ENCODE assay signal across 17 mouse cellular contexts in the genomic region with DNA sequence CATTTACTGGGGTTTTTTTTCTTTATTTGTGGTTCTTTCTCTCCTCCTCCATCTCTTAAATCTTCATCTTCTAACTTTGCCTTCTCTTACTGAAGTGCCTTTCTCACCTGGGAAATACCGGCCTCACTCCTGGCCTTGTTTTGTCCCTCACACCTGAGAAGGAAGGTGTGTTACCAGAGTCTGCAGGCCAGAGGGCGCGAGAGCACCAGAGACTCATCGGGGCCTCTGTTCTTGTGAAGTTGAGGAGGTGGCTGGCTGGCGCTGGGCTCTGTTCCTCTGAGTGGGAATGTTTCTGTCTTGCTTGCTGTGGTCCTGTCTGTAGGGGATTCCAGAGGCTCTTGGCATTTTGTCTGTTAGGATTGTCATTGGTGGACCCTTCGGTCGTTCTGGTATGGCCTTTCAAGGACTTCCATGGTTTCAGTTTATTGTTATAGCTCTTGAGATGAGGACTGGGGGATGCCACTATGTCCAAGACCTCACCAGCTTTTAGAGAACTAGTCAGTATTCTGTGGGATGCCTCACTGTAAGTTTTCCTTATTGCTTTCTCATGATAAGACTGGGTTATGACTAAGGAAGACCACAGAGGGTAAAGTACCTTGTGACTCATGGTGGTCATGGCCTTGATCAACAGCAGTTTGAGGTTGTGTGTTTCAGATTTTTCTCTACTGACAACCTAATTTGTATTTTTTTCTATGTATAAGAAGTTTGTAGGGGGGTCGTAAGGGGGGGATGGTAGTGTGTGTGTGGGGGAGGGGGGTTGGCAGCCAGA. TPM values are rescaled to one million over a fixed set of nuclear protein-coding genes. Genes with fewer than 3 reads are reported as not detected.
A peak's percentile ranks its signal among the peaks of the same experiment; 100 is the strongest.
DNase-seq lines count a peak whose midpoint lies in the region; ATAC-seq and TF ChIP-seq lines count a peak whose summit lies in the region.
"Had no signal": no experiment of that assay in that cellular context is flagged by ENCODE, and none has a peak within 500 bp of the region (broad histone marks: within the 10 kb centered on the region; RNA-seq: fewer than 3 reads in every experiment).

No protein-coding gene starts in this region.

- H3K4me1 ChIP-seq in lung, embryonic 14.5 days (ENCODE audit: insufficient read depth) = peaks cover 16% of the 10 kb centered on the region
- H3K4me1 ChIP-seq in forebrain, embryonic 15.5 days = peaks cover 9% of the 10 kb centered on the region

- DNase-seq in lung, embryonic 14.5 days = no peak
- no peak for DNase-seq in lung, postnatal 10 days
- DNase-seq in ES-CJ7 (ENCODE audit: low read depth, low spot score) = peak; percentile 21
- DNase-seq in heart, adult 18-20 months = no peak
- DNase-seq: cerebellum, adult 9-10 months; forebrain, postnatal 0 days; gastrocnemius, postnatal 10 days; kidney, adult 9 months; retina, postnatal 1 day; spleen, adult 18-20 months had no signal

- H3K9ac ChIP-seq in lung, embryonic 14.5 days = no peak overlapping the region
- H3K9ac ChIP-seq in forebrain, embryonic 15.5 days (replicated peaks) = no peak overlapping the region
- H3K9ac ChIP-seq: forebrain, postnatal 0 days; heart, embryonic 12.5 days; midbrain, embryonic 15.5 days; neural tube, embryonic 13.5 days had no signal

- no peak overlapping the region for H3K4me2 ChIP-seq in lung, embryonic 14.5 days
- no peak overlapping the region for H3K4me2 ChIP-seq in forebrain, embryonic 15.5 days (replicated peaks)
- H3K4me2 ChIP-seq: heart, embryonic 12.5 days; midbrain, embryonic 15.5 days; neural tube, embryonic 13.5 days had no signal

- peaks cover 2% of the 10 kb centered on the region; the same call in 1 of the 2 replicates for H3K9me3 ChIP-seq in lung, embryonic 14.5 days (ENCODE audit: low read depth, low read length)
- no peaks in the 10 kb centered on the region for H3K9me3 ChIP-seq in forebrain, embryonic 15.5 days
- H3K9me3 ChIP-seq: midbrain, embryonic 15.5 days had no signal

- no peak overlapping the region for H3K27ac ChIP-seq in lung, embryonic 14.5 days (ENCODE audit: low read depth)
- H3K27ac ChIP-seq in forebrain, embryonic 15.5 days (replicated peaks) = no peak overlapping the region
- H3K27ac ChIP-seq: midbrain, embryonic 15.5 days; neural tube, embryonic 13.5 days had no signal

- no peaks in the 10 kb centered on the region for H3K27me3 ChIP-seq in lung, embryonic 14.5 days (ENCODE audit: insufficient read depth, low read length)
- no peaks in the 10 kb centered on the region for H3K27me3 ChIP-seq in forebrain, embryonic 15.5 days
- H3K27me3 ChIP-seq: heart, embryonic 12.5 days; midbrain, embryonic 15.5 days; neural tube, embryonic 13.5 days had no signal

- H3K4me3 ChIP-seq in lung, embryonic 14.5 days (ENCODE audit: low read depth, low read length) = no peak overlapping the region
- H3K4me3 ChIP-seq in forebrain, embryonic 15.5 days = no peak overlapping the region
- H3K4me3 ChIP-seq: heart, embryonic 12.5 days; midbrain, embryonic 15.5 days; neural tube, embryonic 13.5 days had no signal

- 75% methylated on average over 8 of the region's 8 CpGs for WGBS in lung, embryonic 14.5 days
- 79% methylated on average over 8 of the region's 8 CpGs for WGBS in forebrain, embryonic 15.5 days

- no peaks in the 10 kb centered on the region for H3K36me3 ChIP-seq in lung, embryonic 14.5 days (ENCODE audit: insufficient read depth)
- no peaks in the 10 kb centered on the region for H3K36me3 ChIP-seq in forebrain, embryonic 15.5 days
- H3K36me3 ChIP-seq: heart, embryonic 12.5 days; midbrain, embryonic 15.5 days; neural tube, embryonic 13.5 days had no signal

- no peak for ATAC-seq in lung, embryonic 14.5 days (ENCODE audit: insufficient read depth)
- ATAC-seq in common myeloid progenitor, adult 5-6 weeks (replicated peaks; ENCODE audit: low read depth, poor library complexity, severe bottlenecking) = peak; percentile 50
- ATAC-seq in megakaryocyte progenitor cell, adult 5-6 weeks (replicated peaks; ENCODE audit: poor library complexity) = peak; percentile 22; the same call in 1 of the 2 replicates
- ATAC-seq in erythroid progenitor cell, adult 5-6 weeks (replicated peaks; ENCODE audit: low FRiP score, poor library complexity, severe bottlenecking) = no peak
- ATAC-seq in forebrain, embryonic 15.5 days (replicated peaks) = no peak
- ATAC-seq: forebrain, postnatal 0 days; midbrain, embryonic 15.5 days had no signal

- TF ChIP-seq CTCF in lung, embryonic 14.5 days (IDR thresholded peaks at IDR 0.05; ENCODE audit: low read depth) = 0 out of 2 replicates have a peak, but pooled peaks have one; percentile 8

RNA-seq across cellular contexts. Expression of a gene that starts 9.5 kb away (rescaled TPM):
- 37.2 and 39.9 TPM in 2 replicates for polyA plus RNA-seq in lung, embryonic 14.5 days (2014; fragmentation: Nextera tagmentation; extraction: Ambion mirVana)
- total RNA-seq in common myeloid progenitor, adult 5-6 weeks (2017) = 66.3 and 97.0 TPM in 2 replicates
- 18.9 and 26.4 TPM in 2 replicates for total RNA-seq in megakaryocyte progenitor cell, adult 5-6 weeks (2015)
- total RNA-seq in megakaryocyte progenitor cell, adult 5-6 weeks (2017) = 26.1 and 47.3 TPM in 2 replicates
- 68.8 and 90.1 TPM in 2 replicates for total RNA-seq in erythroid progenitor cell, adult 5-6 weeks (2015; ENCODE audit: low replicate concordance)
- 101 and 122 TPM in 2 replicates for total RNA-seq in erythroid progenitor cell, adult 5-6 weeks (2017; ENCODE audit: low replicate concordance)
- 10 to 100 TPM; 14.6 to 19.1 TPM for total RNA-seq in heart, adult 18-20 months (2021)
- polyA plus RNA-seq in forebrain, embryonic 15.5 days (2015; fragmentation: Nextera tagmentation; extraction: Ambion mirVana) = 35.9 and 38.4 TPM in 2 replicates

Comparison
In these comparisons a context has a peak if more than half of its experiments do, and no peak if none do; other contexts are left out.
1. ATAC-seq: peak in common myeloid progenitor, adult 5-6 weeks (single experiment) and megakaryocyte progenitor cell, adult 5-6 weeks (single experiment); none in lung, embryonic 14.5 days (single experiment), erythroid progenitor cell, adult 5-6 weeks (single experiment) and forebrain, embryonic 15.5 days (single experiment).